Mouse (Mus musculus) limb, embryonic 10.5 days (tissue): ENCODE results near the gene Hdgfl2. TPM values are rescaled to one million over a fixed set of nuclear protein-coding genes. Genes with fewer than 3 reads are reported as not detected.

Experiments
- DNase-seq: peaks from one replicate; pipeline ENCODE4 v3.0.0-alpha.2; 2017; ENCODE audit warnings: low spot score
- H3K27ac ChIP-seq: fragments of 300-500 bp; sonication (generic); 2 replicates; pipeline ENCODE4 v1.5.1; 2016; ENCODE audit warnings: mild to moderate bottlenecking
- H3K27me3 ChIP-seq: fragments of 300-500 bp; sonication (generic); 2 replicates; pipeline ENCODE4 v1.6.1; 2016; ENCODE audit warnings: low read depth, mild to moderate bottlenecking; ENCODE audit not compliant: poor library complexity, severe bottlenecking
- H3K36me3 ChIP-seq: fragments of 300-500 bp; sonication (generic); 2 replicates; pipeline ENCODE4 v1.6.1; 2016; ENCODE audit warnings: mild to moderate bottlenecking, moderate library complexity
- H3K4me1 ChIP-seq: fragments of 300-500 bp; sonication (generic); 2 replicates; pipeline ENCODE4 v1.6.1; 2016
- H3K4me3 ChIP-seq: fragments of 300-500 bp; sonication (generic); 2 replicates; pipeline ENCODE4 v1.5.1; 2016; ENCODE audit warnings: mild to moderate bottlenecking, moderate library complexity
- H3K9me3 ChIP-seq: fragments of 300-500 bp; sonication (generic); replicated peaks from 2 replicates; pipeline ENCODE4 v1.6.1; 2016; ENCODE audit warnings: mild to moderate bottlenecking
- WGBS: fragments of 180-500 bp; shearing (Covaris S2); methylation state at CpG from one replicate; pipeline ENCODE4 v1.1.7; 2016; 5-methylcytosine and 5-hydroxymethylcytosine counted together
- polyA plus RNA-seq: library from polyadenylated mRNA; unstranded; fragments of >200 nt; fragmentation: Nextera tagmentation; extraction: Ambion mirVana; gene quantifications from 2 replicates; pipeline ENCODE4 v1.2.1, GENCODE M21; 2016

The Hdgfl2 gene
- polyA plus RNA-seq, 1 experiment from 2014 or later: 205 TPM

DNA sequence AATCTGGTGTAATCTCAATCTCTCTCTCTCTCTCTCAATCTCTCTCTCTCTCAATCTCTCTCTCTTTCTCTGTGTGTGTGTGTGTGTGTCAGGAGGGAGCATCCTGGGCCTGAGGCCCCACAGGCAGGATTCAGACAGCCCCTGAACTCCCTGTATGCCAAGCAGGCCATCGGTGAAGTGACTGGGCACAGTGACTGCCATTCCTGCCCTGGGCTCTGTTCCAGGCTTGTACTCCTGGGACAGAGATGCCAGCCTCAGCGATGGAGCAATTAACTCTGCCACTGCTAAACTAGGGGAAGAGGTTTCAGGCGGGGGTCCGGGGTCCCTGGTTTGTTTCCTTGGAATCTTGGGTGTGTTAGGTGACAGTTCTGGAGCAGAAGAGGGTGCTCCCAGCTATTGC is 31.1 kb downstream of the Hdgfl2 start:
- no peak for DNase-seq
- 0 out of 2 replicates have a peak, but pooled peaks cover 4% of the 10 kb centered on the region for H3K4me1 ChIP-seq
- no peaks in the 10 kb centered on the region; the same call in 1 of the 2 replicates for H3K36me3 ChIP-seq
- no peak overlapping the region for H3K4me3 ChIP-seq
- no peak overlapping the region for H3K27ac ChIP-seq
- 0 out of 2 replicates have a peak, but pooled peaks cover 7% of the 10 kb centered on the region for H3K27me3 ChIP-seq
- H3K9me3 ChIP-seq: no peaks in the 10 kb centered on the region
- 75% methylated on average over 4 of the region's 4 CpGs for WGBS

DNA sequence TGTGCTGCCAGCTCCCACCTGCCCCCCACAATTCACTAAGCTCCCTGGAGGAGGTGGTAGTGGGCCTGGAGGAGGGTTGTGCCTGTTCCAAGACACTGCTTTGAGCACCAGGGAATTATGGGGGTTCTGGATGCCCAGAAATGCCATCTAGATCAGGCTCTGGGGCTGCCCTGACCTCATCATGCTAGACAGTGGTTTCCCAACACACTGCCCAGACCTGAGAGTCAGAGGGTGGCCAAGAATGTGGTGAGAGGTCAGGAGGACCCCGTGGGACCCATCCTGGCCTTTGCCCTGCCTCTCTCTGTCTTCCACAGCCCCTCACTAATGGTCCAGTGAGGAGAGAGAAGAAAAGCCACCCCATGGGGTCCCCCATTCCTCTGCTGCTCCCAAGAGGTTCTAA is 31.6 kb downstream of the Hdgfl2 start:
- H3K36me3 ChIP-seq: no peaks in the 10 kb centered on the region; the same call in 1 of the 2 replicates
- 67% methylated on average over 1 of the region's 1 CpGs for WGBS
- DNase-seq: no peak
- H3K4me3 ChIP-seq: no peak overlapping the region
- peaks cover 12% of the 10 kb centered on the region for H3K27me3 ChIP-seq
- no peak overlapping the region for H3K27ac ChIP-seq
- H3K4me1 ChIP-seq: 0 out of 2 replicates have a peak, but pooled peaks cover 4% of the 10 kb centered on the region
- no peaks in the 10 kb centered on the region for H3K9me3 ChIP-seq

DNA sequence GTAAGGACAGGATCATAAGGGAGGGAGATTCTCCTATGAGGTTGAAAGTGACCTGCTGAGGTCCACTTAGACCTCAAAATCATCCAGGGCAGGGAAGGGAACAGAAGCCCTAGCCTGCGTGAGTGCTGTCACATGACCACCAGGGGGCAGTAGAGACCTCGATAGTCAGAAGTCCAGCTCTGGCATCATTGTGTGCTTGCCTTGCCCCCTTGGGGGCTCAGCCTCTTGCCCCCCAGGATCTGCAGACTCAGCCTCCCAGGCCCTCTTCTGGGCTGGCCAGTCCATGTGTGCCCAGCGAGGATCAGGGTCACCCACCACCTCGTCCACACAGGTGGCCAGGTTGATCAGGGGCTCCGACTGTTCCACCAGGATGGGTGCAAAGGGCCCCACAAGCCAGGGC is 32.4 kb downstream of the Hdgfl2 start:
- no peaks in the 10 kb centered on the region; the same call in 1 of the 2 replicates for H3K36me3 ChIP-seq
- H3K27ac ChIP-seq: no peak overlapping the region
- DNase-seq: peak; percentile 85
- H3K9me3 ChIP-seq: no peaks in the 10 kb centered on the region
- H3K27me3 ChIP-seq: peaks cover 20% of the 10 kb centered on the region
- peaks cover 4% of the 10 kb centered on the region; the same call in 1 of the 2 replicates for H3K4me1 ChIP-seq
- 45% methylated on average over 5 of the region's 5 CpGs for WGBS
- H3K4me3 ChIP-seq: no peak overlapping the region

DNA sequence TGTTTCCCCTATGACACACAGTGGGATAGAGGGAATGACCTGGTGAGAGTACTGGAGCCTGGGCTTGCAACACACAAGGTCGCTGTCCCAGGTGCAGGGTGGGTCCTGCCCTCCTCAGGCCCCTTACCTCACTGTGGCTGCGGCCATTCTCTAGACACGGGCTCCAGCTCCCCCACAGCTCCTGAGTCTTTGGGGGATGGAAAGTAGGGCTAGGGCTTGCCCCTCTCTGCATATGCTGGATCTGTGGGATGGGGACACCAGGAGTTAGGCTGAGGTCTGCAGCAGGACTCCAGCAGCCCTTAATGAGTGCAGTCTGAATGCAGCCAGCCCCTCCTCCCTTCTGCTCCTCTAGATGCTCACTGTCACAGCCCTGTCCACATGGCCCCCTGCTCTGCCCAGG is 33.3 kb downstream of the Hdgfl2 start:
- H3K27me3 ChIP-seq: peaks cover 29% of the 10 kb centered on the region
- no peaks in the 10 kb centered on the region for H3K9me3 ChIP-seq
- no peak overlapping the region for H3K4me3 ChIP-seq
- no peaks in the 10 kb centered on the region; the same call in 1 of the 2 replicates for H3K36me3 ChIP-seq
- no peak for DNase-seq
- H3K4me1 ChIP-seq: peaks cover 10% of the 10 kb centered on the region
- H3K27ac ChIP-seq: no peak overlapping the region
- 67% methylated on average over 3 of the region's 3 CpGs for WGBS

DNA sequence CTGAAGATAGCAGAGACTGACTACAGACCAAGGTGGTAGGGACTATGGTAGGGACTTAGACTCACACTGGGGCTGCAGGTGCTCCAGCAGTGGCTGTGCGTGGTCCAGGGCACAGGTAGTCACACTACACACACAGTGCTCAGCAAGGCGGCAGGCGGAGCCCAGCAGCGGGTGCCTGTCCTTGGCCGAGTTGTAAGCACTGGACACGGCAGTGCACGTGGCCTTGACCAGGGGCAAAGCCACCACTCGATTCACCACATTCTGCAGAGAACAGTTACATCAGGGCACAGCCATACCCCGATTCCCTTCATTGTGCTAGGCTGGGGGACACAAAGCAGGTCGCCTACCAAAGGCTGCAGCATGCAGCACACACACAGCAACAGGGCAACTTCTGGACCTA is 36.8 kb downstream of the Hdgfl2 start:
- Histone ChIP-seq H3K27me3 (peaks cover 64% of the 10 kb centered on the region), H3K4me3 (no peak overlapping the region)
- WGBS: 82% methylated on average over 10 of the region's 10 CpGs

DNA sequence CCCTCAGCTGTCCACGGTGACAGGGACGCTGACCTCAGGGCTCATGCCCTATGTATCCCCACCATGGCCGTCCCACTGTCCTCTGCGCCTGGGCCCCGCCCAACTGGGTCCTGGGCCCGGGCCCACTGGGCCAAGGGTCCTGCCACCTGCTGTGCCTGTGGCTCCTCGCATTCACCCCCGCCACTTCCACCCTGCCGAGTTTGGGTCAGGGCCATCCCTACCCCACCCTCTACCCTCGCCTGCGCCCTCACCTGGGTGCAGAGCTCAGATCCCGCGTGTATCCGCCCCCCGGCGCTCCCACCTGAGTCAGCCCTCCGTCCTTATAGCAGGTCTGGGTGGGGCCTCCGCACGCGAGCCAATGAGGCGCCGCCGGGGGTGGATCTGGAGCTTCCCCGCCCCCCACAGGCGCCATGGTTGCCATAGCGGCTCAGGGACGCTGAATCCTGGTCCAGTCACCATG is 37.8 kb downstream of the Hdgfl2 start, which contains the start of gene Plin5:
TSS of gene Plin5 (minus strand) at position 346 of the 460 bp plus-strand sequence.
- no peaks in the 10 kb centered on the region for H3K36me3 ChIP-seq
- H3K27me3 ChIP-seq: peaks cover 74% of the 10 kb centered on the region

More for the DNA sequence above, 36.8 kb downstream of the Hdgfl2 start:
- no peaks in the 10 kb centered on the region for H3K9me3 ChIP-seq
- H3K36me3 ChIP-seq: no peaks in the 10 kb centered on the region
- no peak overlapping the region for H3K27ac ChIP-seq
- no peak for DNase-seq
- H3K4me1 ChIP-seq: peaks cover 26% of the 10 kb centered on the region

DNA sequence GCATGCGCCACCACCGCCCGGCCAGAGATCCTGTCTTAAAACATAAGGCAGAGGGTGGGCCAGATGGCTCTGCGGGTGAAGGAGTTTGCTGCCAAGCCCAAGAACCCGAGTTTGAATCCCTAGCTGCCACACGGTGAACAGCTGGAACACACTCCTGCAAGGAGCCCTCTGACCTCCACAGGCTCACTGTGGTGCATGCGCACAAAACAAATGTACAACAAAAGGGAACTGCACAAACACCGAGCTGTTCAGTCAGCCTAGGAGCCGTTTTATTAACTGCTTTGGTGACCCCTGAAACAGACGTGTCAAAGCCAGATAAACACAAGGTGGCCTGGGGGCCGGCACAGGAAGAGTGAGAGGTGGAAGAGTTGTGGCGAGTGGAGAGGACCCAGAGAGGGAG is 40.0 kb downstream of the Hdgfl2 start:
- Histone ChIP-seq H3K9me3 (peaks cover 9% of the 10 kb centered on the region), H3K27me3 (peaks cover 96% of the 10 kb centered on the region), H3K4me1 (peaks cover 29% of the 10 kb centered on the region), H3K4me3 (peak overlapping the region; percentile 33), H3K36me3 (0 out of 2 replicates have a peak, but pooled peaks cover 4% of the 10 kb centered on the region), H3K27ac (no peak overlapping the region)
- WGBS: 47% methylated on average over 12 of the region's 12 CpGs
- DNase-seq: no peak

More for the DNA sequence above, 37.8 kb downstream of the Hdgfl2 start, which contains the start of gene Plin5:
- 0 out of 2 replicates have a peak, but pooled peaks cover 3% of the 10 kb centered on the region for H3K9me3 ChIP-seq
- H3K4me3 ChIP-seq: peak within 1 kb of the TSS; percentile 48
- DNase-seq: peak; percentile 77
- 0 out of 2 replicates have a peak within 1 kb of the TSS, but pooled peaks have one; percentile 16 for H3K27ac ChIP-seq
- peaks cover 22% of the 10 kb centered on the region for H3K4me1 ChIP-seq
- WGBS: under 1% methylated on average over 27 of the region's 27 CpGs

DNA sequence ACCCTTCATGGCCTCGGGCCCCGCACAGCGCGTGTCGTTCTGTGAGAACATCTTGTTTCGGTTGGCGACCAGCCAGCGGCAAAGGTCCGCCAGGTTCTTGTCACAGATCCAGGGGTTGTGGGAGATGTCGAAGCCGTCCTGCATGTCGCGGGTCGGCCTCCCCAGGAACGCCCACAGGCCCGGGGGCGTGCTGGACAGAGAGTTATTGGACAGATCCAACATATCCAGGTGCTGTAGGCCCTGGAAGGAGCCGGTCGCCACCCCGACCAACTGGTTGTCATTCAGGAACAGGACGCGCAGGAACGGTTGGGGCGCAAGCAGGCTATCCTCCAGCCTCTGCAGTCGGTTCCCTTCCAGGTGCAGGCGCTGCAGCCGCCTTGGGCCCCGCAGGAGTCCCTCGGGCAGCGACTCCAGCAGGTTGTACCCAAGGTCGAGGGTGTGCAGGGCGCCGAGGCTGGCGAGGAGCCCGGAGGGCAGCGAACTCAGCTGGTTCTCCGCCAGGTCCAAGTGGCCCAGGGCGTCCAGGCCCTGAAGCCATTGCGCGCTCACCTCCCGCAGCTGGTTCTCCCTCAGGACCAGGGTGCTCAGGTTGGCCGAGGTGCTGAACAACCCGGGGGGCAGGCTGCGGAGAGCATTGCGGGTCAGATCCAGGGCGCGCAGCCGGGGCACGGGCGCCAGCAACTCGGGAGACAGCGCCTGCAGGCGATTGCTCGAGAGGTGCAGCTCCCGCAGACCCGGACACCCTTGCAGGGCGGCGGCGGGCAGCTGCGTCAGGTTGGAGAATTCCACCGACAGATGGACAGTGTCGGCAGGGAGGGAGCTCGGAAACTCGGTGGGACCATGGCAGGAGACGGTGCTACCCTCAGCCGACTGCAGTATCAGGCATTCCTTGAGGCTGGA is 40.8 kb downstream of the Hdgfl2 start:
- Histone ChIP-seq H3K4me1 (peaks cover 33% of the 10 kb centered on the region), H3K9me3 (peaks cover 9% of the 10 kb centered on the region), H3K27ac (no peak overlapping the region), H3K27me3 (peaks cover 100% of the 10 kb centered on the region), H3K36me3 (0 out of 2 replicates have a peak, but pooled peaks cover 4% of the 10 kb centered on the region), H3K4me3 (peak overlapping the region; percentile 33)
- 8% methylated on average over 66 of the region's 66 CpGs for WGBS
- no peak for DNase-seq

DNA sequence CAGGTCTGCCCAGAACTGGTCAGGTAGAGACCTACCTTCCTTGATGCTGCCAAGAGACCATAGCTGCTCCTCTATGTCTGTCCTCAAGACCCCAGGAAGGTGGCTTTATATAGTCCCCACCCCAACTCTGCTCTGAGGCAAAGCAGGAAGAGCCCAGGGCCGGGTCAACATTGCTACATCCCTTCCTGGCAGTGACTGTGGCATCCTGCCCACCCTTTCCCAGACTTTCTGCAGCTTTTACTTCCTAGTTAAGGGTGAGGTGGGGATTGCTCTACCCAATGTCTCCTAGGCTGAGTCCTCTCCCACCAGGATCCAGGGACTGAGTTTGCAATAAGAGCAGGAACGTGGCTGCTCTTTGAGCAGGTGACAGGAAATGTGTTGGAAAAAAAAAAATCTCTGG is 42.4 kb downstream of the Hdgfl2 start, which contains the start of gene Lrg1:
TSS of gene Lrg1 (minus strand) at position 176 of the 400 bp plus-strand sequence.
- H3K4me1 ChIP-seq: peaks cover 33% of the 10 kb centered on the region
- no peak within 1 kb of the TSS for H3K4me3 ChIP-seq
- peaks cover 97% of the 10 kb centered on the region for H3K27me3 ChIP-seq
- no peak within 1 kb of the TSS for H3K27ac ChIP-seq
- 70% methylated on average over 2 of the region's 2 CpGs for WGBS
- H3K9me3 ChIP-seq: peaks cover 9% of the 10 kb centered on the region
- H3K36me3 ChIP-seq: 0 out of 2 replicates have a peak, but pooled peaks cover 4% of the 10 kb centered on the region
- DNase-seq: no peak

DNA sequence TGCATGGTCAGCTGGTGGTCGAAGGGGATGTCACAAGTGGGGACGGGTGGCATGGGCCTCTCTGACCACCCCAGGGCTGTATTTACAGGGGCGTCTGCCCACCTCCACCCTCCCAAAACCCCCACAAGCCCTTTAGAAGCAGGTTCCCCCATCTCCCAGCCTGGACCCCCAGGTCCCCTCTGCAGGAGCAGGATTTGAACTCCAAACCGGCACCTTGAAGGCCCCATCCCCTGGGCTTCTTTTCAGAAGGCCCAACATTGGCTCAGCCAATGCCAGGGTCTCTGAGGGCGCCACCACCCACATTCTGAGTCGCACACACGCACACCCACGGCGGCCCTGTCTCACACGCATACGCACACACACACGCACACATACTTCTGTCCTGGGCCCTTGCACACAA is 43.7 kb downstream of the Hdgfl2 start:
- Histone ChIP-seq H3K36me3 (0 out of 2 replicates have a peak, but pooled peaks cover 4% of the 10 kb centered on the region), H3K9me3 (peaks cover 9% of the 10 kb centered on the region), H3K4me3 (no peak overlapping the region), H3K27ac (no peak overlapping the region), H3K27me3 (peaks cover 86% of the 10 kb centered on the region), H3K4me1 (peaks cover 27% of the 10 kb centered on the region)
- WGBS: 90% methylated on average over 12 of the region's 12 CpGs
- DNase-seq: no peak

DNA sequence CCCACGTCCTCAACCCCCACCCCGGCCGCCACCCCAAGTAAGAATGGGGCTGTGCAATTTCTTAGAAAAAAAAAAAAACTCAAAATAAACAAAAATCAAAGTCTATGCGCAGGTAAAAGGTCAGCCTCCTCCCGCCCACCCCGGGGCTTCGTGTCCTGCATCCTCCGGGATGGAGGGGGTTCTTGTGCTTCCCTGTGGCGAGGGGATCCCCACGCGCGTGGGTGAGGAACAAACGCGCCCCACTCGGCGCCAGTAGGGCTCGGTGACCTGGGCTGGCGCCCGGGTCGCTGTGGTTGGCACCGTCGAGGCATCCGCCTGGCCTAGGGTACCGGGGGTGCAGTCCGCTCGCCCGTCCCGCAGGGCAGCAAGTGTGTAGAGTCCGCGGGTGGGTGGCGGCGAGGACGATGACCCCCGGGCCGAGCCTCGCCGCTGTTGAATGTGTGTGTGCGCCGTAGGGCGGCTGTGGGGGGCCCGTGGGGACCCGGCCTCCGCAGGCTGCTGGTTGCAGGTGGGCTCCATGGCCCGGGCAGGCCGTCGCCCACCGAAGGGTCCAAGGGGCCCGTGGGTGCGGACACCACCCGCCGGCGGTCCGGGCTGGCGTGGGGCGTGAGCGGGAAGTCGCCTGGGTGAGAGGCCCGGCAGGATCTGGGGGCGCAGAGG is 44.4 kb downstream of the Hdgfl2 start:
- H3K36me3 ChIP-seq: 0 out of 2 replicates have a peak, but pooled peaks cover 4% of the 10 kb centered on the region
- H3K27ac ChIP-seq: peak overlapping the region; percentile 76
- H3K9me3 ChIP-seq: peaks cover 9% of the 10 kb centered on the region
- peak overlapping the region; percentile 51 for H3K4me3 ChIP-seq
- peaks cover 27% of the 10 kb centered on the region for H3K4me1 ChIP-seq
- 42% methylated on average over 59 of the region's 59 CpGs for WGBS
- H3K27me3 ChIP-seq: peaks cover 79% of the 10 kb centered on the region
- DNase-seq: no peak
